Mouse (Mus musculus): Measurements from ENCODE around the gene Spock1.

Spock1 gene

GRCm38 (mm10) chr13:57733521-57733920 is 174.6 kb downstream of the Spock1 start:
- DNase-seq (ENCODE audit: extremely low spot score, low spot score): no peak

GRCm38 (mm10) chr13:57732251-57732650 is 175.9 kb downstream of the Spock1 start:
- no peak for DNase-seq (ENCODE audit: extremely low spot score, low spot score)

GRCm38 (mm10) chr13:57727716-57728115 is 180.4 kb downstream of the Spock1 start:
- no peak for DNase-seq (ENCODE audit: extremely low spot score, low spot score)

GRCm38 (mm10) chr13:57726654-57727053 is 181.5 kb downstream of the Spock1 start:
- DNase-seq (ENCODE audit: extremely low spot score, low spot score): no peak

- no peak for DNase-seq (ENCODE audit: extremely low spot score, low spot score)
These were observed 185.7 kb downstream of the Spock1 start for GRCm38 (mm10) chr13:57722329-57722936.

- peak; percentile 36 for DNase-seq (ENCODE audit: extremely low spot score, low spot score)
These were observed 186.4 kb downstream of the Spock1 start for GRCm38 (mm10) chr13:57721524-57722279.

GRCm38 (mm10) chr13:57718087-57718486 is 190.0 kb downstream of the Spock1 start:
- no peak for DNase-seq (ENCODE audit: extremely low spot score, low spot score)

- no peak for DNase-seq (ENCODE audit: extremely low spot score, low spot score)
These were observed 195.2 kb downstream of the Spock1 start for GRCm38 (mm10) chr13:57712910-57713309.

GRCm38 (mm10) chr13:57708425-57708824 is 199.7 kb downstream of the Spock1 start:
- DNase-seq (ENCODE audit: extremely low spot score, low spot score): no peak

- no peak for DNase-seq (ENCODE audit: extremely low spot score, low spot score)
These were observed 205.2 kb downstream of the Spock1 start for GRCm38 (mm10) chr13:57702966-57703365.

GRCm38 (mm10) chr13:57696685-57697084 is 211.4 kb downstream of the Spock1 start:
- DNase-seq (ENCODE audit: extremely low spot score, low spot score): no peak

- DNase-seq (ENCODE audit: extremely low spot score, low spot score): no peak
These were observed 219.2 kb downstream of the Spock1 start for GRCm38 (mm10) chr13:57688926-57689325.

- no peak for DNase-seq (ENCODE audit: extremely low spot score, low spot score)
These were observed 221.7 kb downstream of the Spock1 start for GRCm38 (mm10) chr13:57686437-57686836.

GRCm38 (mm10) chr13:57685201-57685600 is 222.9 kb downstream of the Spock1 start:
- no peak for DNase-seq (ENCODE audit: extremely low spot score, low spot score)

GRCm38 (mm10) chr13:57679591-57679990 is 228.5 kb downstream of the Spock1 start:
- no peak for DNase-seq (ENCODE audit: extremely low spot score, low spot score)

- no peak for DNase-seq (ENCODE audit: extremely low spot score, low spot score)
These were observed 231.3 kb downstream of the Spock1 start for GRCm38 (mm10) chr13:57676820-57677219.

- DNase-seq (ENCODE audit: extremely low spot score, low spot score): no peak
These were observed 234.7 kb downstream of the Spock1 start for GRCm38 (mm10) chr13:57673399-57673798.

- DNase-seq (ENCODE audit: extremely low spot score, low spot score): no peak
These were observed 235.4 kb downstream of the Spock1 start for GRCm38 (mm10) chr13:57672762-57673161.

GRCm38 (mm10) chr13:57671919-57672318 is 236.2 kb downstream of the Spock1 start:
- DNase-seq (ENCODE audit: extremely low spot score, low spot score): no peak

GRCm38 (mm10) chr13:57671322-57671721 is 236.8 kb downstream of the Spock1 start:
- DNase-seq (ENCODE audit: extremely low spot score, low spot score): no peak

GRCm38 (mm10) chr13:57667621-57668020 is 240.5 kb downstream of the Spock1 start:
- DNase-seq (ENCODE audit: extremely low spot score, low spot score): no peak

GRCm38 (mm10) chr13:57666173-57666842 is 241.8 kb downstream of the Spock1 start:
- no peak for DNase-seq (ENCODE audit: extremely low spot score, low spot score)

Measured in neural tube, embryonic 10.5 days (tissue).